Mouse (Mus musculus) liver (tissue): ENCODE results near the gene Kpna3.
"Not testable (repeated sequence)": the region's sequence is repeated elsewhere in the genome, so short reads cannot be mapped to it uniquely, and the experiment has no call there.

Experiments used
- DNase-seq: peaks from one replicate; pipeline ENCODE4 v3.0.0-alpha.2; 2020; ENCODE audit warnings: mixed read lengths

The Kpna3 gene

GRCm38 (mm10) chr14:61439661-61440559, at the start of gene Kpna3:
Gene Kpna3, minus strand, starts transcription at chr14:61439874.
- peak; percentile 100 for DNase-seq

GRCm38 (mm10) chr14:61460365-61460764, 20.7 kb upstream of the Kpna3 start:
- no peak for DNase-seq

GRCm38 (mm10) chr14:61457468-61457867, 17.8 kb upstream of the Kpna3 start:
- no peak for DNase-seq

- no peak for DNase-seq
Measured at GRCm38 (mm10) chr14:61455571-61455970, 15.9 kb upstream of the Kpna3 start.

- no peak for DNase-seq
Measured at GRCm38 (mm10) chr14:61453032-61453431, 13.4 kb upstream of the Kpna3 start.

- no peak for DNase-seq
Measured at GRCm38 (mm10) chr14:61452481-61452880, 12.8 kb upstream of the Kpna3 start.

- DNase-seq: no peak
Measured at GRCm38 (mm10) chr14:61447775-61448174, 8.1 kb upstream of the Kpna3 start.

- DNase-seq: peak; percentile 74
Measured at GRCm38 (mm10) chr14:61439141-61439660, 473 bp downstream of the Kpna3 start.

GRCm38 (mm10) chr14:61438171-61438945, 1.3 kb downstream of the Kpna3 start:
- no peak for DNase-seq

GRCm38 (mm10) chr14:61436866-61437265, 2.8 kb downstream of the Kpna3 start:
- no peak for DNase-seq

- no peak for DNase-seq
Measured at GRCm38 (mm10) chr14:61428126-61428787, 11.4 kb downstream of the Kpna3 start.

GRCm38 (mm10) chr14:61427095-61427494, 12.6 kb downstream of the Kpna3 start:
- not testable (repeated sequence) for DNase-seq

- no peak for DNase-seq
Measured at GRCm38 (mm10) chr14:61425080-61425665, 14.5 kb downstream of the Kpna3 start.

GRCm38 (mm10) chr14:61415719-61416118, 24.0 kb downstream of the Kpna3 start:
- no peak for DNase-seq

- DNase-seq: no peak
Measured at GRCm38 (mm10) chr14:61415311-61415710, 24.4 kb downstream of the Kpna3 start.

- DNase-seq: no peak
Measured at GRCm38 (mm10) chr14:61414808-61415207, 24.9 kb downstream of the Kpna3 start.

GRCm38 (mm10) chr14:61414199-61414598, 25.5 kb downstream of the Kpna3 start:
- DNase-seq: no peak

GRCm38 (mm10) chr14:61413686-61414085, 26.0 kb downstream of the Kpna3 start:
- DNase-seq: no peak

- DNase-seq: no peak
Measured at GRCm38 (mm10) chr14:61410020-61410419, 29.7 kb downstream of the Kpna3 start.

- DNase-seq: no peak
Measured at GRCm38 (mm10) chr14:61407055-61407454, 32.6 kb downstream of the Kpna3 start.

GRCm38 (mm10) chr14:61405761-61406160, 33.9 kb downstream of the Kpna3 start:
- no peak for DNase-seq

GRCm38 (mm10) chr14:61404941-61405340, 34.7 kb downstream of the Kpna3 start:
- DNase-seq: no peak

GRCm38 (mm10) chr14:61394745-61395144, 44.9 kb downstream of the Kpna3 start:
- no peak for DNase-seq
